In the genomic region with DNA sequence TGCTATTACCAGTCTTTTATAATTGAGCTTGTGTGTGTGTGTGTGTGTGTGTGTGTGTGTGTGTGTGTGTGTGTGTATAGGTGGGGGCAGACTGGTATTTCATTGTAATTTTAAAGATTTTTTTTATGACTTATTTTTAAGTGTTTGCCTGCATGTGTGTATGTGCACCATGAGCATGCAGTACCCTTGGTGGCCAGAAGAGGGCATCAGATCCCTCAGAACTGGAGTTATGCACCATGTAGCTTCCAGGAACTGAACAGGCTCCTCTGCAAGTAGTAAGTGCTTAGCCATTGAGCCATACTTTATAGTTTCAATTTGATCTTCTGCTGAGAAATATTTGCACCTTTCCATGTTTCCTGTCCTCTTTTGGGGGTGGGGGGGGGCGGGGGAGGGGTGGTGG, we compare ENCODE assay signal across 18 mouse cellular contexts. TPM values are rescaled to one million over a fixed set of nuclear protein-coding genes. Genes with fewer than 3 reads are reported as not detected.
DNase-seq lines count a peak whose midpoint lies in the region; ATAC-seq and TF ChIP-seq lines count a peak whose summit lies in the region.
"Had no signal": no experiment of that assay in that cellular context is flagged by ENCODE, and none has a peak within 500 bp of the region (broad histone marks: within the 10 kb centered on the region; RNA-seq: fewer than 3 reads in every experiment).

No protein-coding gene starts in this region.

- H3K36me3 ChIP-seq in testis, adult 2 months (ENCODE audit: control insufficient read depth, insufficient read depth, low read length), result no peaks in the 10 kb centered on the region

- no peak for ATAC-seq in CD4-positive, CD25-positive, alpha-beta regulatory T cell, adult 4 months
- ATAC-seq: forebrain, embryonic 16.5 days had no signal

- DNase-seq in CD4-positive, CD25-positive, alpha-beta regulatory T cell, adult 2 months (ENCODE audit: low read depth, low spot score), result peak; percentile 49
- no peak for DNase-seq in layer of hippocampus, adult 2 months (ENCODE audit: low spot score in 2 of 2)
- no peak for DNase-seq in layer of hippocampus, adult 9-10 months (ENCODE audit: low spot score)
- DNase-seq in testis, postnatal 10 days (ENCODE audit: low spot score), result no peak
- no peak for DNase-seq in frontal cortex, postnatal 10 days (ENCODE audit: low spot score in 2 of 2)
- no peak for DNase-seq in layer of hippocampus, adult 9-11 months
- DNase-seq: adrenal gland, postnatal 14 days; cerebellum, adult 9-11 months; gastrocnemius, postnatal 10 days; liver; lung, postnatal 36 days; midbrain, embryonic 14.5 days; right cerebral cortex, postnatal 4 days had no signal

- no peak overlapping the region for H3K4me3 ChIP-seq in layer of hippocampus, adult 2 months
- H3K4me3 ChIP-seq in testis, adult 2 months (ENCODE audit: control insufficient read depth, low read depth, low read length), result no peak overlapping the region
- H3K4me3 ChIP-seq: erythroblast, embryonic 14.5 days; neural tube, embryonic 12.5 days had no signal

- H3K27ac ChIP-seq in layer of hippocampus, adult 2 months, result no peak overlapping the region
- no peak overlapping the region for H3K27ac ChIP-seq in testis, adult 2 months (ENCODE audit: control insufficient read depth, insufficient read depth, low read depth, low read length)
- H3K27ac ChIP-seq: neural tube, embryonic 12.5 days had no signal

- H3K4me1 ChIP-seq in testis, adult 2 months (ENCODE audit: control insufficient read depth, insufficient read depth, low read length), result no peaks in the 10 kb centered on the region
- H3K4me1 ChIP-seq: neural tube, embryonic 12.5 days had no signal

- TF ChIP-seq CTCF in layer of hippocampus, adult 2 months (conservative IDR thresholded peaks at IDR 0.05), result peak; percentile 53
- TF ChIP-seq CTCF in testis, adult 2 months (IDR thresholded peaks at IDR 0.05; ENCODE audit: control insufficient read depth, insufficient read depth, insufficient replicate concordance, low read depth, low read length), result peak; percentile 42; the same call in 1 of the 2 replicates

- no peak for TF ChIP-seq POLR2A in testis, adult 2 months (IDR thresholded peaks at IDR 0.05; ENCODE audit: control insufficient read depth, low read depth, low read length)

- no peaks in the 10 kb centered on the region for H3K27me3 ChIP-seq in testis, adult 2 months (ENCODE audit: control insufficient read depth, insufficient read depth, low read length)
- H3K27me3 ChIP-seq: neural tube, embryonic 12.5 days had no signal

RNA-seq across cellular contexts. Expression of a gene that starts 16.9 kb away (rescaled TPM):
- polyA plus RNA-seq in CD4-positive, CD25-positive, alpha-beta regulatory T cell, adult 4 months (2017; shearing (Covaris generic)), result 100 to 1,000 TPM in 1 of 2 experiments, 10 to 100 TPM in 1; 99.6 to 100 TPM
- 10 to 100 TPM; 57.2 to 58.1 TPM for total RNA-seq in layer of hippocampus, adult 2 months (2021)
- 321 and 364 TPM in 2 replicates for polyA plus RNA-seq in testis, adult 2 months (2012; rRNA removed)
